Mouse (Mus musculus) thymus, adult 2 months (tissue): ENCODE measurements at regions not wholly inside any gene's neighbourhood (a gene's known extent, or its start where the extent isn't known, plus 50 kb on each side); places are given as distances from the start of the nearest gene placed in this dataset.

Experiments
- CTCF ChIP-seq: fragments of 200-500 bp; IDR thresholded peaks from 2 replicates; pipeline ENCODE4 v1.5.1; 2012; ENCODE audit warnings: mild to moderate bottlenecking, control low read depth, low read length, moderate library complexity, borderline replicate concordance; ENCODE audit not compliant: control insufficient read depth, poor library complexity, insufficient read depth; ENCODE audit errors: extremely low read depth
- POLR2A ChIP-seq: fragments of 200-500 bp; IDR thresholded peaks from 2 replicates; pipeline ENCODE4 v1.6.1; 2012; ENCODE audit warnings: mild to moderate bottlenecking, low read length, control low read depth, moderate library complexity; ENCODE audit not compliant: control insufficient read depth, poor library complexity, insufficient read depth; ENCODE audit errors: extremely low read depth

DNA sequence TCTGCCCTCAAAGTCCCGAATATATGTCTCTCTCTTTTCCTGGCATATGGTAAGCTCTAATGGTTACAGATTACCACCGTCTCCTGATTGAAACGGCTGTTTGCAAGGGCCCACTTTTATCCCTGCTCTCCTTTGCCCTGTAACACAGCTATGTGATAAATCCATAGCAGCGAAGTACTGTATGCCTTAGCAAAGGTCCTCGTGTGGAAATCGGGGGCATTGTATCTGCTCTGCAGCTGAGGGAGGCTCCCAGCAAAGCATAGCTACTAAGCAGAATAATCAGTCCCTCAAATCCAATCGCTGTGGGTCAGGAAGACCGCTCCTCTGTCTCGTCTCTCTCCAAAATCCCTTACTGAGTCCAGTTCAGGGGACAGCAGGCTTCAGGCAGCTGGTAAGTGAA is 331.0 kb upstream of the Onecut1 start:
- no peak for TF ChIP-seq CTCF
- TF ChIP-seq POLR2A = no peak
